Mouse (Mus musculus) limb, embryonic 11.5 days (tissue): ENCODE measurements at regions not wholly inside any gene's neighbourhood (a gene's known extent, or its start where the extent isn't known, plus 50 kb on each side); places are given as distances from the start of the nearest gene placed in this dataset.

Source experiments
- ATAC-seq: fragments of 200-750 bp; cut with Nextera tagmentation; 2 replicates; pipeline ENCODE4 v1.8.0; 2017; ENCODE audit warnings: low read depth; ENCODE audit not compliant: insufficient number of reproducible peaks, low FRiP score, low TSS enrichment
- DNase-seq: peaks from one replicate; pipeline ENCODE4 v3.0.0-alpha.2; 2015; ENCODE audit warnings: low spot score
- H3K27ac ChIP-seq: fragments of 300-500 bp; sonication (generic); replicated peaks from 2 replicates; pipeline ENCODE4 v1.5.1; 2014; ENCODE audit warnings: low read depth, mild to moderate bottlenecking, low read length
- H3K27me3 ChIP-seq: fragments of 300-500 bp; sonication (generic); 2 replicates; pipeline ENCODE4 v1.6.1; 2014; ENCODE audit warnings: mild to moderate bottlenecking, low read length, mixed read lengths; ENCODE audit not compliant: control insufficient read depth, insufficient read depth
- H3K36me3 ChIP-seq: fragments of 300-500 bp; sonication (generic); 2 replicates; pipeline ENCODE4 v1.6.1; 2014; ENCODE audit warnings: mild to moderate bottlenecking, low read length, moderate library complexity, mixed read lengths; ENCODE audit not compliant: control insufficient read depth, insufficient read depth
- H3K4me1 ChIP-seq: fragments of 300-500 bp; sonication (generic); 2 replicates; pipeline ENCODE4 v1.6.1; 2014; ENCODE audit warnings: low read length, mixed read lengths; ENCODE audit not compliant: control insufficient read depth, insufficient read depth
- H3K4me2 ChIP-seq: fragments of 300-500 bp; sonication (generic); 2 replicates; pipeline ENCODE4 v1.6.1; 2014; ENCODE audit warnings: low read depth, mild to moderate bottlenecking, moderate library complexity; ENCODE audit not compliant: severe bottlenecking
- H3K4me3 ChIP-seq: fragments of 300-500 bp; sonication (generic); 2 replicates; pipeline ENCODE4 v1.5.1; 2014; ENCODE audit warnings: low read depth, low read length
- H3K9ac ChIP-seq: fragments of 300-500 bp; sonication (generic); 2 replicates; pipeline ENCODE4 v1.6.1; 2014; ENCODE audit warnings: mild to moderate bottlenecking, low read length
- H3K9me3 ChIP-seq: fragments of 300-500 bp; sonication (generic); 2 replicates; pipeline ENCODE4 v1.6.1; 2016; ENCODE audit warnings: low read length; ENCODE audit not compliant: control insufficient read depth
- WGBS: fragments of 180-500 bp; shearing (Covaris S2); extraction: QIAGEN DNeasy Blood & Tissue Kit; methylation state at CpG from one replicate; pipeline ENCODE4 v1.1.7; 2014; 5-methylcytosine and 5-hydroxymethylcytosine counted together

- Histone ChIP-seq H3K27ac (no peak overlapping the region), H3K4me1 (no peaks in the 10 kb centered on the region), H3K4me3 (no peak overlapping the region), H3K4me2 (no peak overlapping the region), H3K27me3 (no peaks in the 10 kb centered on the region), H3K36me3 (no peaks in the 10 kb centered on the region), H3K9me3 (no peaks in the 10 kb centered on the region), H3K9ac (no peak overlapping the region)
- DNase-seq (no peak), ATAC-seq (no peak)
- 73% methylated on average over 2 of the region's 2 CpGs for WGBS
Measured at GRCm38 (mm10) chr9:31659026-31659425, 194.8 kb upstream of the Tmem45b start.

GRCm38 (mm10) chr9:31657612-31658011, 193.3 kb upstream of the Tmem45b start:
- no peak overlapping the region for H3K9ac ChIP-seq
- H3K27ac ChIP-seq, result no peak overlapping the region
- H3K27me3 ChIP-seq, result no peaks in the 10 kb centered on the region
- H3K9me3 ChIP-seq, result no peaks in the 10 kb centered on the region
- no peaks in the 10 kb centered on the region for H3K4me1 ChIP-seq
- no peak for DNase-seq
- no peak overlapping the region for H3K4me3 ChIP-seq
- no peak overlapping the region for H3K4me2 ChIP-seq
- no peak for ATAC-seq
- WGBS, result 94% methylated on average over 4 of the region's 4 CpGs
- H3K36me3 ChIP-seq, result no peaks in the 10 kb centered on the region

GRCm38 (mm10) chr9:31656676-31657075, 192.4 kb upstream of the Tmem45b start:
- no peak for DNase-seq
- Histone ChIP-seq H3K27me3 (no peaks in the 10 kb centered on the region), H3K27ac (no peak overlapping the region), H3K4me1 (no peaks in the 10 kb centered on the region), H3K4me3 (no peak overlapping the region), H3K9ac (no peak overlapping the region), H3K9me3 (no peaks in the 10 kb centered on the region), H3K36me3 (no peaks in the 10 kb centered on the region), H3K4me2 (no peak overlapping the region)
- WGBS, result 81% methylated on average over 11 of the region's 11 CpGs
- ATAC-seq, result no peak

- WGBS, result 81% methylated on average over 6 of the region's 6 CpGs
- Histone ChIP-seq H3K4me1 (no peaks in the 10 kb centered on the region), H3K36me3 (no peaks in the 10 kb centered on the region), H3K4me2 (no peak overlapping the region), H3K27ac (no peak overlapping the region), H3K9me3 (no peaks in the 10 kb centered on the region), H3K9ac (no peak overlapping the region), H3K27me3 (no peaks in the 10 kb centered on the region), H3K4me3 (no peak overlapping the region)
- ATAC-seq, result no peak
- no peak for DNase-seq
Measured at GRCm38 (mm10) chr9:31654747-31655146, 190.5 kb upstream of the Tmem45b start.

- Histone ChIP-seq H3K36me3 (no peaks in the 10 kb centered on the region), H3K27ac (no peak overlapping the region), H3K4me3 (no peak overlapping the region), H3K9me3 (no peaks in the 10 kb centered on the region), H3K4me1 (no peaks in the 10 kb centered on the region), H3K4me2 (no peak overlapping the region), H3K9ac (no peak overlapping the region), H3K27me3 (no peaks in the 10 kb centered on the region)
- ATAC-seq (no peak), DNase-seq (no peak)
- WGBS, result 81% methylated on average over 7 of the region's 7 CpGs
Measured at GRCm38 (mm10) chr9:31654213-31654612, 190.0 kb upstream of the Tmem45b start.

GRCm38 (mm10) chr9:31653788-31654187, 189.5 kb upstream of the Tmem45b start:
- H3K27ac ChIP-seq, result no peak overlapping the region
- ATAC-seq (no peak), DNase-seq (no peak)
- H3K4me3 ChIP-seq, result no peak overlapping the region
- WGBS, result 93% methylated on average over 3 of the region's 3 CpGs
- no peak overlapping the region for H3K9ac ChIP-seq
- H3K36me3 ChIP-seq, result no peaks in the 10 kb centered on the region
- no peaks in the 10 kb centered on the region for H3K9me3 ChIP-seq
- H3K4me1 ChIP-seq, result no peaks in the 10 kb centered on the region
- no peaks in the 10 kb centered on the region for H3K27me3 ChIP-seq
- H3K4me2 ChIP-seq, result no peak overlapping the region

GRCm38 (mm10) chr9:31650362-31651130, 186.3 kb upstream of the Tmem45b start:
- H3K36me3 ChIP-seq, result no peaks in the 10 kb centered on the region
- H3K4me3 ChIP-seq, result no peak overlapping the region
- no peak overlapping the region for H3K9ac ChIP-seq
- no peaks in the 10 kb centered on the region for H3K9me3 ChIP-seq
- H3K4me2 ChIP-seq, result no peak overlapping the region
- ATAC-seq (no peak), DNase-seq (no peak)
- H3K4me1 ChIP-seq, result no peaks in the 10 kb centered on the region
- no peak overlapping the region for H3K27ac ChIP-seq
- H3K27me3 ChIP-seq, result no peaks in the 10 kb centered on the region
- WGBS, result 73% methylated on average over 10 of the region's 10 CpGs

GRCm38 (mm10) chr9:31649073-31649472, 184.8 kb upstream of the Tmem45b start:
- Histone ChIP-seq H3K36me3 (no peaks in the 10 kb centered on the region), H3K4me2 (no peak overlapping the region), H3K4me3 (no peak overlapping the region), H3K27ac (no peak overlapping the region), H3K27me3 (no peaks in the 10 kb centered on the region), H3K9me3 (no peaks in the 10 kb centered on the region), H3K4me1 (no peaks in the 10 kb centered on the region), H3K9ac (no peak overlapping the region)
- DNase-seq (no peak), ATAC-seq (no peak)
- 92% methylated on average over 5 of the region's 5 CpGs for WGBS

- ATAC-seq (no peak), DNase-seq (no peak)
- 85% methylated on average over 9 of the region's 9 CpGs for WGBS
- Histone ChIP-seq H3K9me3 (no peaks in the 10 kb centered on the region), H3K27me3 (no peaks in the 10 kb centered on the region), H3K4me2 (no peak overlapping the region), H3K4me1 (no peaks in the 10 kb centered on the region), H3K4me3 (no peak overlapping the region), H3K27ac (no peak overlapping the region), H3K9ac (no peak overlapping the region), H3K36me3 (no peaks in the 10 kb centered on the region)
Measured at GRCm38 (mm10) chr9:31648551-31648950, 184.3 kb upstream of the Tmem45b start.
